8 mouse cellular contexts compared by ENCODE assay signal in genomic region chr4:66402611-66403010, GRCm38 (mm10). TPM values are rescaled to one million over a fixed set of nuclear protein-coding genes. Genes with fewer than 3 reads are reported as not detected.
DNase-seq lines count a peak whose midpoint lies in the region; ATAC-seq and TF ChIP-seq lines count a peak whose summit lies in the region.

No protein-coding gene starts in this region.

- peak overlapping the region; percentile 11 for H3K4me3 ChIP-seq in lung, adult 2 months (replicated peaks; ENCODE audit: extremely low read depth, low read depth, low read length)
- H3K4me3 ChIP-seq in midbrain, embryonic 13.5 days (replicated peaks) = peak overlapping the region; percentile 77

- H3K4me2 ChIP-seq in midbrain, embryonic 13.5 days (replicated peaks) = peak overlapping the region; percentile 90

- TF ChIP-seq CTCF in lung, adult 2 months (IDR thresholded peaks at IDR 0.05; ENCODE audit: insufficient read depth, low read length) = no peak

- peaks cover 34% of the 10 kb centered on the region for H3K27me3 ChIP-seq in midbrain, embryonic 13.5 days

- no peaks in the 10 kb centered on the region for H3K36me3 ChIP-seq in midbrain, embryonic 13.5 days

- H3K9me3 ChIP-seq in midbrain, embryonic 13.5 days = no peaks in the 10 kb centered on the region

- no peaks in the 10 kb centered on the region for H3K4me1 ChIP-seq in lung, adult 2 months (ENCODE audit: control insufficient read depth, insufficient read depth, low read length)
- H3K4me1 ChIP-seq in midbrain, embryonic 13.5 days (replicated peaks) = peaks cover 24% of the 10 kb centered on the region

- no peak for DNase-seq in lung, adult 2 months
- no peak for DNase-seq in lung, postnatal 25 days (ENCODE audit: low spot score)
- DNase-seq in embryo, embryonic 11 days = peak; percentile 70
- DNase-seq in heart, postnatal 14 days = peak; percentile 7 to 11
- DNase-seq in left cerebral cortex, postnatal 25 days (ENCODE audit: low spot score in 2 of 2) = peak; percentile 48
- no peak for DNase-seq in urinary bladder, postnatal 36 days (ENCODE audit: low spot score in 2 of 2)
- DNase-seq in thymus, postnatal 0 days (ENCODE audit: low spot score) = no peak

- no peak overlapping the region for H3K27ac ChIP-seq in midbrain, embryonic 13.5 days

- peak; percentile 28; the same call in 1 of the 2 replicates for ATAC-seq in midbrain, embryonic 13.5 days

- intact Hi-C loops in heart, postnatal 14 days (cut with DNase I) = loop anchor here (10.0 kb wide), 1 partner anchor 748 kb away; no protein-coding TSS in a partner anchor
- intact Hi-C loops in left cerebral cortex, postnatal 25 days (cut with DNase I) = loop anchor here (2.0 to 10.0 kb wide), 5 partner anchors 180 to 796 kb away; no protein-coding TSS in a partner anchor

- H3K9ac ChIP-seq in midbrain, embryonic 13.5 days (replicated peaks) = peak overlapping the region; percentile 88

- TF ChIP-seq POLR2A in lung, adult 2 months (IDR thresholded peaks at IDR 0.05; ENCODE audit: borderline replicate concordance, extremely low read depth, low read depth, low read length) = no peak

- WGBS in lung, adult 2 months = 1% methylated on average over 24 of the region's 24 CpGs
- under 1% methylated on average over 24 of the region's 24 CpGs for WGBS in midbrain, embryonic 13.5 days

RNA-seq across cellular contexts. Expression of gene Astn2, which starts 1.8 kb away (rescaled TPM):
- 9.0 and 10.7 TPM in 2 replicates for polyA plus RNA-seq in lung, adult 2 months (2012; rRNA removed)
- total RNA-seq in heart, postnatal 14 days (2021) = 1 to 10 TPM; 1.7 to 1.9 TPM
- total RNA-seq in left cerebral cortex, postnatal 25 days (2021) = 10 to 100 TPM; 40.9 to 42.9 TPM
- polyA plus RNA-seq in midbrain, embryonic 13.5 days (2015; fragmentation: Nextera tagmentation; extraction: Ambion mirVana) = 2.2 and 3.0 TPM in 2 replicates
- 0.18 and 0.20 TPM in 2 replicates for polyA plus RNA-seq in thymus, postnatal 0 days (2015; fragmentation: Nextera tagmentation; extraction: Ambion mirVana)

Comparison
In these comparisons a context has a peak if more than half of its experiments do, and no peak if none do; other contexts are left out.
1. DNase-seq: peak in embryo, embryonic 11 days (single experiment), heart, postnatal 14 days (2 of 2) and left cerebral cortex, postnatal 25 days (2 of 2); none in lung, adult 2 months (single experiment), lung, postnatal 25 days (single experiment), urinary bladder, postnatal 36 days (0 of 2) and thymus, postnatal 0 days (single experiment).